Mouse (Mus musculus) forebrain, embryonic 16.5 days (tissue): ENCODE data around the gene Teddm2. TPM values are rescaled to one million over a fixed set of nuclear protein-coding genes. Genes with fewer than 3 reads are reported as not detected.
"Not testable (repeated sequence)": the region's sequence is repeated elsewhere in the genome, so short reads cannot be mapped to it uniquely, and the experiment has no call there.

ENCODE experiments used
- ATAC-seq: fragments of 200-750 bp; cut with Nextera tagmentation; 2 replicates; pipeline ENCODE4 v1.8.0; 2017; ENCODE audit warnings: mild to moderate bottlenecking, moderate library complexity
- H3K27ac ChIP-seq: fragments of 300-500 bp; sonication (generic); 2 replicates; pipeline ENCODE4 v1.5.1; 2014; ENCODE audit warnings: low read length, control low read depth
- H3K27me3 ChIP-seq: fragments of 300-500 bp; sonication (generic); replicated peaks from 2 replicates; pipeline ENCODE4 v1.6.1; 2014; ENCODE audit warnings: low read length; ENCODE audit not compliant: control insufficient read depth, insufficient read depth
- H3K36me3 ChIP-seq: fragments of 300-500 bp; sonication (generic); 2 replicates; pipeline ENCODE4 v1.6.1; 2014; ENCODE audit not compliant: control insufficient read depth, insufficient read depth
- H3K4me1 ChIP-seq: fragments of 300-500 bp; sonication (generic); replicated peaks from 2 replicates; pipeline ENCODE4 v1.6.1; 2014; ENCODE audit warnings: low read length; ENCODE audit not compliant: control insufficient read depth, insufficient read depth
- H3K4me2 ChIP-seq: fragments of 300-500 bp; sonication (generic); 2 replicates; pipeline ENCODE4 v1.6.1; 2014; ENCODE audit warnings: mild to moderate bottlenecking, low read length, control low read depth
- H3K4me3 ChIP-seq: fragments of 300-500 bp; sonication (generic); replicated peaks from 2 replicates; pipeline ENCODE4 v1.5.1; 2014; ENCODE audit warnings: mild to moderate bottlenecking, low read length, control low read depth
- H3K9ac ChIP-seq: fragments of 300-500 bp; sonication (generic); replicated peaks from 2 replicates; pipeline ENCODE4 v1.6.1; 2014; ENCODE audit warnings: low read depth, low read length, control low read depth
- H3K9me3 ChIP-seq: fragments of 300-500 bp; sonication (generic); 2 replicates; pipeline ENCODE4 v1.6.1; 2016; ENCODE audit warnings: low read length; ENCODE audit not compliant: control insufficient read depth
- WGBS: fragments of 180-500 bp; shearing (Covaris S2); extraction: QIAGEN DNeasy Blood & Tissue Kit; methylation state at CpG from one replicate; pipeline ENCODE4 v1.1.7; 2014; 5-methylcytosine and 5-hydroxymethylcytosine counted together
- polyA plus RNA-seq: library from polyadenylated mRNA; unstranded; fragments of >200 nt; fragmentation: Nextera tagmentation; extraction: Ambion mirVana; gene quantifications from 2 replicates; pipeline ENCODE4 v1.2.1, GENCODE M21; 2015

The Teddm2 gene
- polyA plus RNA-seq, 1 experiment from 2014 or later, result 2.4 TPM

GRCm38 (mm10) chr1:153894979-153895378 is 5.0 kb downstream of the Teddm2 start:
- Histone ChIP-seq H3K27me3 (no peaks in the 10 kb centered on the region), H3K4me2 (no peak overlapping the region), H3K36me3 (no peaks in the 10 kb centered on the region), H3K4me3 (no peak overlapping the region), H3K9me3 (no peaks in the 10 kb centered on the region), H3K27ac (no peak overlapping the region), H3K4me1 (peaks cover 13% of the 10 kb centered on the region), H3K9ac (no peak overlapping the region)
- WGBS, result 33% methylated on average over 5 of the region's 5 CpGs
- peak; percentile 4 for ATAC-seq

- H3K4me3 ChIP-seq, result no peak overlapping the region
- ATAC-seq, result no peak
- WGBS, result 52% methylated on average over 8 of the region's 8 CpGs
- H3K27me3 ChIP-seq, result no peaks in the 10 kb centered on the region
- no peaks in the 10 kb centered on the region for H3K9me3 ChIP-seq
- H3K4me1 ChIP-seq, result peaks cover 13% of the 10 kb centered on the region
- H3K27ac ChIP-seq, result no peak overlapping the region
- no peak overlapping the region for H3K4me2 ChIP-seq
- no peak overlapping the region for H3K9ac ChIP-seq
- no peaks in the 10 kb centered on the region for H3K36me3 ChIP-seq
These were observed 5.7 kb downstream of the Teddm2 start for GRCm38 (mm10) chr1:153894201-153894893.

GRCm38 (mm10) chr1:153893746-153894145 is 6.3 kb downstream of the Teddm2 start:
- Histone ChIP-seq H3K36me3 (no peaks in the 10 kb centered on the region), H3K9ac (no peak overlapping the region), H3K4me3 (no peak overlapping the region), H3K4me2 (no peak overlapping the region), H3K9me3 (no peaks in the 10 kb centered on the region), H3K4me1 (peaks cover 9% of the 10 kb centered on the region), H3K27ac (no peak overlapping the region), H3K27me3 (no peaks in the 10 kb centered on the region)
- WGBS, result 67% methylated on average over 2 of the region's 2 CpGs
- no peak for ATAC-seq

GRCm38 (mm10) chr1:153891442-153891841 is 8.6 kb downstream of the Teddm2 start, which contains the start of gene Teddm1a:
Gene Teddm1a (plus strand): TSS chr1:153891742.
- no peak for ATAC-seq
- no peak within 1 kb of the TSS for H3K27ac ChIP-seq
- peaks cover 9% of the 10 kb centered on the region for H3K4me1 ChIP-seq
- no peaks in the 10 kb centered on the region for H3K27me3 ChIP-seq
- H3K9me3 ChIP-seq, result no peaks in the 10 kb centered on the region
- no peak within 1 kb of the TSS for H3K9ac ChIP-seq
- H3K4me2 ChIP-seq, result no peak within 1 kb of the TSS
- no peak within 1 kb of the TSS for H3K4me3 ChIP-seq
- no peaks in the 10 kb centered on the region for H3K36me3 ChIP-seq
- WGBS, result 80% methylated on average over 4 of the region's 4 CpGs

GRCm38 (mm10) chr1:153890121-153890520 is 9.9 kb downstream of the Teddm2 start:
- ATAC-seq, result no peak
- Histone ChIP-seq H3K4me3 (no peak overlapping the region), H3K36me3 (no peaks in the 10 kb centered on the region), H3K4me1 (peaks cover 6% of the 10 kb centered on the region), H3K27ac (no peak overlapping the region), H3K9me3 (no peaks in the 10 kb centered on the region), H3K27me3 (no peaks in the 10 kb centered on the region), H3K9ac (no peak overlapping the region), H3K4me2 (no peak overlapping the region)
- WGBS, result 97% methylated on average over 10 of the region's 10 CpGs

- H3K27ac ChIP-seq, result no peak overlapping the region
These were observed 13.9 kb downstream of the Teddm2 start for GRCm38 (mm10) chr1:153886024-153886633.

GRCm38 (mm10) chr1:153880391-153880790 is 19.6 kb downstream of the Teddm2 start:
- 92% methylated on average over 17 of the region's 17 CpGs for WGBS
- not testable (repeated sequence) for H3K4me3 ChIP-seq, H3K27me3 ChIP-seq, H3K9ac ChIP-seq, H3K4me1 ChIP-seq, H3K27ac ChIP-seq, H3K9me3 ChIP-seq, H3K36me3 ChIP-seq, H3K4me2 ChIP-seq, ATAC-seq

More at GRCm38 (mm10) chr1:153886024-153886633, 13.9 kb downstream of the Teddm2 start:
- Histone ChIP-seq H3K4me1 (no peaks in the 10 kb centered on the region), H3K36me3 (no peaks in the 10 kb centered on the region), H3K4me3 (no peak overlapping the region), H3K9ac (no peak overlapping the region), H3K4me2 (no peak overlapping the region), H3K27me3 (no peaks in the 10 kb centered on the region), H3K9me3 (no peaks in the 10 kb centered on the region)
- WGBS, result 39% methylated on average over 17 of the region's 17 CpGs
- ATAC-seq, result no peak; the same call in 1 of the 2 replicates

- WGBS, result 87% methylated on average over 6 of the region's 6 CpGs
- Histone ChIP-seq H3K4me2 (no peak within 1 kb of the TSS), H3K9ac (no peak within 1 kb of the TSS), H3K27me3 (no peaks in the 10 kb centered on the region), H3K36me3 (no peaks in the 10 kb centered on the region), H3K27ac (no peak within 1 kb of the TSS), H3K4me3 (no peak within 1 kb of the TSS), H3K9me3 (no peaks in the 10 kb centered on the region), H3K4me1 (no peaks in the 10 kb centered on the region)
- no peak for ATAC-seq
These were observed 26.0 kb downstream of the Teddm2 start, which contains the start of gene Teddm1b for GRCm38 (mm10) chr1:153874045-153874444. Gene Teddm1b (plus strand): TSS chr1:153874345.

GRCm38 (mm10) chr1:153855946-153856345 is 44.1 kb downstream of the Teddm2 start:
- no peak overlapping the region for H3K9ac ChIP-seq
- no peaks in the 10 kb centered on the region for H3K36me3 ChIP-seq
- H3K4me1 ChIP-seq, result no peaks in the 10 kb centered on the region
- no peaks in the 10 kb centered on the region for H3K9me3 ChIP-seq
- 82% methylated on average over 8 of the region's 8 CpGs for WGBS
- no peak overlapping the region for H3K4me3 ChIP-seq
- no peaks in the 10 kb centered on the region for H3K27me3 ChIP-seq
- no peak overlapping the region for H3K4me2 ChIP-seq
- H3K27ac ChIP-seq, result no peak overlapping the region
- ATAC-seq, result no peak
